Mouse (Mus musculus): ENCODE measurements around the gene Cacna1c.

Gene Cacna1c

DNA sequence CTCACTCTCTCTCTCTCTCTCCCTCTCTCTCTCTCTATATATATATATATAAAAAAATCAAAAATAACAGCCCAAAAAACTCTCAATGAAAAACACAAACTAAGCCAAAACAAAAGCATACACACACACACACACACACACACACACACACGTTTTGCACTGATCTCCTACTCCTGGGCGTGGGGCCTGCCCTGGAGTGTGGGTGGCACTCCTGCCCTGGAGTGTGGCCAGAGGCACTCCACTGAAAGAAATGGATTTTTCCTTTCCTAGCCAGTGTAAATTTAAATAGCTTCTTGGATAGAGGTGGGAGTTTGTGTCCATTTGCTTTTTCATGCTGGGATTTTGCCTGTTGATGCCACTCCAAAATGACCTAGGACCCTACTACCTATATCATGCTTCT is 96.9 kb downstream of the Cacna1c start:
- DNase-seq (ENCODE audit: low read depth, low spot score) = no peak

DNA sequence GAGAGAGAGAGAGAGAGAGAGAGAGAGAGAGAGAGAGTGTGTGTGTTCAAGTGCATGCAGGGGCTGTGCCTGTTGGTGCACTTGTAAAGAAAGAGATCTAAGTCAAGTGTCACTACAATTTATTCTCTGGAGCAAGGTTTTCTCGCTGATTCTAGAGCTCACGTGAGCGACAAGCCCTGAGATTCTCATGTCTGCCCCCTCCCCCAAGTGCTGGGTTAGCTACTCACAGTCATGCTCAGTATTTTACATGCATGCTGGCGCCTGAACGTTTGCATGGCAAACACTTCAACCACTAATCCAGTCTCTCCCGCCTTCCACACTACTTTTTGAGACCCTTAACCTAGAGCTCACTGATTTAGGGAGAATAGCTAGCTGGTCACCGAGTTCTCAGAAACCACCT is 99.7 kb downstream of the Cacna1c start:
- DNase-seq (ENCODE audit: low read depth, low spot score) = no peak

- DNase-seq (ENCODE audit: low read depth, low spot score) = no peak
These were observed 101.1 kb downstream of the Cacna1c start for GRCm38 (mm10) chr6:119095081-119095480.

- DNase-seq (ENCODE audit: low read depth, low spot score) = no peak
These were observed 107.0 kb downstream of the Cacna1c start for GRCm38 (mm10) chr6:119089173-119089572.

DNA sequence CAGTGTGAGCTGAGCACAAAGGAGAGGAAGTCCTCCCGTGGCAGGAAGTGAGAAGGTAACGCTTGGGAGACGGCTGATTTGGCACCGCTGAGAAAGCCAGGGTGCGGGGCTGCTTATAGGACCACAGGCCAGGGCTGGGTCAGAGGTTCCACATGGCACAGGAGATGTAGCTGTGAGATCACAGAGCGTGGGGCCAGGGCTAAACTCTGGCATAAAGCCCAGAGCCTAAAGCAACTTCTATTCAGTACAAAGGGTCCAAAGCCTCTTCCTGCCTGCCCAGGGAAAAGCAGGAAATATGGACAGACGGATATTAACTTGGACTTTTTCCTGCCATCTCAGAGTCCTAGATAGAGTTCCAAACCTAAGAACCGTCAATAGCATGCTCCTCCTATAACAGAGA is 107.8 kb downstream of the Cacna1c start:
- no peak for DNase-seq (ENCODE audit: low read depth, low spot score)

DNA sequence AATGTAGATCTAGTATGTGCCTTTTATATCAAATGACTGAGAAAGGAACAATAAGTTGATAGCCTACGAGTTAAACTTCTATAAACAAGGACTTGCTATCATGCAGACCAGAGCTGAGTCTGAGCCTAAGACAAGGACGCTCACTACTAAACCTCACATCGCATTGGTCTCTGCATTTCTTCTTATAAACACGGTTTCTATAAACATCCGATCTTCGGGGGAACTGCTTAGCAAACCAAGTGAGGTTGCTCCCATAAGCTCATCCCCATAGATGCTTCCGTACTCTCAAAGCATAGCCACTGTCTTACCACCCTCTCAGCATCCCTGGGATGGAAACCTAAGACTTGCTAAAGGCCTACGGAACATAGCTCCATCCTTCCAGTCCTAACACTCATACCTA is 108.3 kb downstream of the Cacna1c start:
- no peak for DNase-seq (ENCODE audit: low read depth, low spot score)

DNA sequence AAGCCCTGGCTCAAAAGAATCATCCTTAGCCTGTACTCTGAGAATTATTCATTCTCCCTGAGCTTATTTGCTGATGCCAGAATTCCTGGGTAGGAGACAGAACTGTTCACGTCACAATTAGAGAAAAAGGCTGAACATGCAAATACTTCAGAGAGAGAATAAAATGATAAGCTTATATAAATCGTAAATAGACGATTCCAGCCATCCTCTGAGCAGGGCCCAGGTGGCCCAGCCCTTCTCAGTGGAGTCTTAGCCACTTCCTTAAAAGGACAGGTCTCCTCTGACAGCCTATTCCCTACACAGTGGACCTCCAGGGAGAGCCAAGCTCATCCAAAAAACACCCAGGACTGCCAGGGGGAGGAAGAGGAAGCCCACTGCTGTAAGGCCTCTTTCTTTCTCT is 110.4 kb downstream of the Cacna1c start:
- DNase-seq (ENCODE audit: low read depth, low spot score) = no peak

- DNase-seq (ENCODE audit: low read depth, low spot score) = no peak
These were observed 111.7 kb downstream of the Cacna1c start for GRCm38 (mm10) chr6:119084532-119084931.

GRCm38 (mm10) chr6:119083559-119083958 is 112.7 kb downstream of the Cacna1c start:
- DNase-seq (ENCODE audit: low read depth, low spot score) = no peak

- DNase-seq (ENCODE audit: low read depth, low spot score) = no peak
These were observed 113.6 kb downstream of the Cacna1c start for GRCm38 (mm10) chr6:119082662-119083061.

DNA sequence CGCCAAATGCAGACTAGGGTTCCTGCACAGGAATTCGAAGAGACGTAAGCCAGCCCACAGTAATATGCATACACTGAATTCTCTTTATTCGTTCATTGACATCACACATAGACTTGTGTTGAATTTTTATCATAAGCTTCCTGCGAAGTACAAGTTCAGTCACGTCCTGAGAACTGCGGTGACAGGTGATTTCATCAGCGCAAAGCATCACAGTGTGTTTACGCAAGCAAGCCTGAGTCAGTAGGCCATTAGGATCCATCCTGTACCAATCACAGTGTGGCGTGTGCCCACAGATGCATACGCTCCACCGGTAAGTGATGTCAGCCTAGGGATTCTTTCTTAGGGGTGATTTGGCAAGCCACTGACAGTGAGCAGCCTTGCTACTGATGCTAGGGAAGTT is 114.6 kb downstream of the Cacna1c start:
- DNase-seq (ENCODE audit: low read depth, low spot score) = no peak

DNA sequence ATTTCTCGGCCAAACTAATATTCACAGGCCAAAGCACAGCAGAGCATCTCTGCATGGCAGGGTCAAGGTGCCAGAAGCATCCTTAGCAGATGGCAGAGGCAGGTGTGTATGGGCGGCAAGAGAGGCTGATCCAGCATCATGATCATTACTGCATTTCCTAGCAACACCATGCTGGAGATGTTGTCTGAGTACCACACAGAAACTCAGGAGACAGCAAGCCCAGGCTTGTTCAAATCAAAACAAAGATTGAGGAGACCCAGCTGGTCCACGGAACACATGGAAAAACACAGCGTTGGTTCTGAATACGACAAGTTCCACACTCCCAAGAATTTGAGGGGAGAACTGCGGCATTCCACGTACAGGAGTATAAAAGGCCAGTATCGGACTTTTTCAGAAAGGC is 116.6 kb downstream of the Cacna1c start:
- no peak for DNase-seq (ENCODE audit: low read depth, low spot score)

- no peak for DNase-seq (ENCODE audit: low read depth, low spot score)
These were observed 117.3 kb downstream of the Cacna1c start for GRCm38 (mm10) chr6:119078912-119079311.

- DNase-seq (ENCODE audit: low read depth, low spot score) = no peak
These were observed 119.0 kb downstream of the Cacna1c start for GRCm38 (mm10) chr6:119077231-119077630.

DNA sequence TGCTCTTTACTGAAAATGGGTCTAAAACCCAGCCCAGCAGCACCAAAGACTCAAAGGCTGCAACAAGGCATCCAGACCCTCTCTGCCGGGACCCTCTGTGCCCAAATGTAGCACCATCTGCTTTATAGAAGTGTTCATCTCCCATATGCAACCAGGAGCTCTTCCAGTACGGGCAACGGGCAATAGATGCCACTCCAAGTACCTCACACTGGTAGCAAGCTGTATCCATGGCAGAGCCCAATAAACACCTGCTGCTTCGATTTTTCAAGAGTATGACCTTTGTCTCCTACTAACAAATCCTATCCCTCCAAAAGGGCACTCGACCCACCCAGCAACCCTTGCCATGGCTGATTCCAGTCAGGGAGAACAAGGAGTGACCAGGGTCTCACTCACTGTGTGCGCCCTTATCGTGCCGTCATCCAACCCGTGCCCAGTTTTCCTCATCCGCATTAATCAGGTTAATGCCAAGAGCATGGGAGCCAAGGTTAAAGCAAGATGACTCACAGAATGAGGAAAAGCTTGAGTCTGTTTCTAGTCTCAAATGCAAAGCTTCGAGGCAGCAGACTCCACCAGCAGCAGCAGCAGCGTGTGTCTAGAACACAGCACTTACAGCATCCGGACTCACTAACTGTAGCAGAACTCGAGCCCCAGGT is 122.7 kb downstream of the Cacna1c start:
- no peak for DNase-seq (ENCODE audit: low read depth, low spot score)

GRCm38 (mm10) chr6:119072772-119073171 is 123.4 kb downstream of the Cacna1c start:
- no peak for DNase-seq (ENCODE audit: low read depth, low spot score)

- no peak for DNase-seq (ENCODE audit: low read depth, low spot score)
These were observed 125.4 kb downstream of the Cacna1c start for GRCm38 (mm10) chr6:119070771-119071170.

- DNase-seq (ENCODE audit: low read depth, low spot score) = no peak
These were observed 125.9 kb downstream of the Cacna1c start for GRCm38 (mm10) chr6:119070351-119070750.

- DNase-seq (ENCODE audit: low read depth, low spot score) = no peak
These were observed 127.1 kb downstream of the Cacna1c start for GRCm38 (mm10) chr6:119069145-119069544.

DNA sequence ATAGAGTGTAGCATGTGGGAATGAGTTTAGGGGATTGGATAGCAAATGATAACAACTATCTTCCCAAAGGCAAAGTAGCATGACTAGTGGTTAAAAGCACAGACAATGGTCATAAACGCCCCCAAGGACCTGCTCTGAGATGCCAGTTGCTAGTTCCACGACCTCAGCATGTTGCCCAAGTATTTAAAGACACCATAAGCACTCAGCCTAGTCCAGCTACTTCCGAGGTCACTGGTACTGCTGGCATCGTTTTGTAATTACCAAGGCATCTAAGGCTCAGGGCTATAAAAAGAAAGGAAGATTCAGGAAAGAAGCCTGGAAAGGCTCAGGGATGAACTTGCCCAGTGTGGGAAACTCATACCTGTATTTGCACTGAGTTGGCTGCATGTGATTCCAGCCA is 127.6 kb downstream of the Cacna1c start:
- no peak for DNase-seq (ENCODE audit: low read depth, low spot score)

- no peak for DNase-seq (ENCODE audit: low read depth, low spot score)
These were observed 131.3 kb downstream of the Cacna1c start for GRCm38 (mm10) chr6:119064961-119065360.

GRCm38 (mm10) chr6:119064430-119064829 is 131.8 kb downstream of the Cacna1c start:
- DNase-seq (ENCODE audit: low read depth, low spot score) = no peak

- no peak for DNase-seq (ENCODE audit: low read depth, low spot score)
These were observed 133.5 kb downstream of the Cacna1c start for GRCm38 (mm10) chr6:119062695-119063094.

DNA sequence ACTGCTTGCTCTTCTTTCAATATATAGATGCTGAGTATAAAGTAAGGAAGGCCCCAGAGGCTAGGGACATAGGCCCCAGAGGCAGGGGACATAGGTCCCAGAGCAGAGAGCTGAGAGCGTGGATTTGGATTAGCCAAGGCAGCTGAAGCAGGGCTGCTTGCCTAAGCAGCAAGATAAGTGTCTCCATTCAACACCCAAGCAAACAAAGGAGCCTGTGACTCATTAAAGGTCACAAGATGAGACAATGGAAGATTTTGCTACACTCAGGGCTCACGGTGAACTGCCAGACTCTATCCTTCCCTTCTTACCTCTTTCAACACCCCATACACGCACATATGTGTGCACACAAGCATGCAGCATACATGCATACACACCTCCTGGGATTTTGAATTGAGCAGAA is 137.3 kb downstream of the Cacna1c start:
- no peak for DNase-seq (ENCODE audit: low read depth, low spot score)

All from CD4-positive helper T cell, adult 2 months (primary cell).